Mouse (Mus musculus) mature B cell (primary cell): ENCODE data around the gene Tesmin.

ENCODE experiments used
- in situ Hi-C: fragments of 300-500 bp; cut with MboI; formaldehyde crosslinking; loops from 2 replicates; pipeline ENCODE4 v1.14.3; 2019

The Tesmin gene

GRCm38 (mm10) chr19:3441092-3441491 lies 52.4 kb downstream of the Tesmin start:
- in situ Hi-C loops = loop anchor here (10.0 kb wide), 1 partner anchor 146 kb away; no protein-coding TSS in a partner anchor

GRCm38 (mm10) chr19:3447348-3447747 lies 58.7 kb downstream of the Tesmin start:
- in situ Hi-C loops = loop anchor here (10.0 kb wide), 1 partner anchor 153 kb away; no protein-coding TSS in a partner anchor

GRCm38 (mm10) chr19:3449248-3449647 lies 60.6 kb downstream of the Tesmin start:
- in situ Hi-C loops = loop anchor here (10.0 kb wide), 1 partner anchor 154 kb away; no protein-coding TSS in a partner anchor

GRCm38 (mm10) chr19:3450714-3451113 lies 62.1 kb downstream of the Tesmin start:
- in situ Hi-C loops = no loop called here

- in situ Hi-C loops = no loop called here
These were observed 62.5 kb downstream of the Tesmin start for GRCm38 (mm10) chr19:3451170-3451569.

- in situ Hi-C loops = no loop called here
These were observed 63.0 kb downstream of the Tesmin start for GRCm38 (mm10) chr19:3451649-3452048.
